Mouse (Mus musculus) neutrophil, adult 83 days (primary cell): ENCODE results near the gene Tnfrsf13b. TPM values are rescaled to one million over a fixed set of nuclear protein-coding genes. Genes with fewer than 3 reads are reported as not detected.

Source experiments
- total RNA-seq, 2 experiments: library from RNA; stranded (reverse); gene quantifications; one replicate each; pipeline ENCODE4 v1.2.4; 2023

Tnfrsf13b gene
- 10 to 100 TPM; 29.8 to 30.2 TPM for total RNA-seq

DNA sequence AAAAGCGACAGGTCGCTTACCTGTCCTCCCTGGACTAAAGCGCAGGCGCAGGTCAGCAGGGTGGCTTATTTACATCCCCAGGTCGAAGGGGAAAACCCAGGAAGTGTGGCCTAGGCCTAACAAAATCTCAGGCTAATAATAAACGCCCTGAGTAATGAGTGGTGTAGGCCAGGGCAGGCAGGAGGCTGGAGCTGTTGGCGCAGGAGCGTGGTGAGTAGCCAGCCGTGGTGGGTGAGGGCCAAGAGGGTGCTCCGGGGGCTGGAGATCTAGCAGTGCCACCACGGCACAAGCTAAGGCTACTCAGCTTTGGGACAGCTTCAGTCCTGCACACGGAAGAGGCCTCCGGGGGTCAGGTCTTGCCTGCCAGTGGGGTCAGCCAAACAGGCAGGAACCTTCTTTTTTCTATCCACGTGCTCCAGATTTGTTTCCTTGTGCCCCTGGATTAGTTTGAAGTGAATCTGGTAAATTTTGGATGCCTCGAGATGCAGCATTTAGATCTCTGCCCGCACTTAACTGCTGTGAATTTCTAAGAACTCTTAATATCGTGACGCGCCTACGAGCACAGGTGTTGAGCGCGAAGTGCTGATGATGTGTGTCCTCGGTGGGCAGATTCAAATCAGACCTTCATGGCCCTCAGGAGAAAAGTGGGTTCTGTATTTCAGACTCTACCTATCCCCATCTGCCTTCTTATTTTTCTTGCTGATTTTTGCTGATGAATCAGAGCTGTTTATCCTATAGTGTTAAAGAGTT is at the start of gene Tnfrsf13b:
Gene Tnfrsf13b, plus strand, starts transcription at position 150 of the 750 bp plus-strand sequence.

DNA sequence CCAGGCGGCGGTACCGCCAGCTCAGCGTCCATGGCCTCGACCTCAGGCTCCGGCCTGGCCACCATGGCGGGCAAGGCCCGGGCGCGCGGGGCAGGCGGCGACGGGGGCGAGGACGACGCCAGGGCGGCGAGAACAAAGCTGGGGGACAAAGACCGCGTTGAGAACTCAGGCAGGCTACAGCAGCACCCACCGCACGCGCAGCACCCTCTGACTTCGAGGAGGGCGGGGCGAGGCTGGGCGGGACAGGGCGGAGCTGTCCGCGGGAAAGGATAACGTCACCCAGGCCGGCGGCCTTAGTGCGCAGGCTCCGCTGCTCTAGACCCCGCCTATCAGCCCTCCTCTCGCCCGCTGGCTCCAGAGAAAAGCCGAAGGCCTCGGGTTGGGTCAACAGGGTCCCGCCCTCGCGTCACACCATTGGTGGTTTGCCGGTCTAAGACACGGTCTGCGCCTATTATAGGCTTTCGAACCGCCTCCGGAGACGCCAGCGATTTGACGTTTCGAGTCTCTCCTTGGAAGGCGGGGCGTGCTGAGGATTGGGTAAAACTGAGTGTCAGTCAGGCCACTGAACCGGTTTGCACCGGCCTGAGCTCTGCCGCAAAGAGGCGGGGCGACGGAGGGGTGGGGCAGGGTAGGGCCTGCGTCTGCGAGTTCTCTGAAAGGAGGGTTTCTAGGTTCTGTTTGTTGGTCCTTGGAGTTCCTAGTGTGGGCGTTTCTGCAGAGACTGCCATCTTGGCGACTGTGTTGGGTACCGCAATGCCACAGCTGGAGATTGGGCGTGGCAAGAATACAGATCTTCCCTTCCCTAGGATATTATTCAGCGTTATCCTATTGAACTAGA is 48.5 kb downstream of the Tnfrsf13b start, which contains the start of gene Usp22:
Gene Usp22, minus strand, starts transcription at position 235 of the 838 bp plus-strand sequence.

Other genes starting within 250 kb of the Tnfrsf13b start
- 10 to 100 TPM; 12.6 to 13.0 TPM for gene Tmem11, start 247.5 kb upstream of the Tnfrsf13b start, total RNA-seq
- gene Natd1, start 212.0 kb upstream of the Tnfrsf13b start, total RNA-seq: 10 to 100 TPM in 1 of 2 experiments, 1 to 10 TPM in 1; 8.3 to 12.0 TPM
- 10 to 100 TPM; 81.6 to 90.0 TPM for gene Map2k3, start 194.7 kb upstream of the Tnfrsf13b start, total RNA-seq
- gene Kcnj12, start 104.2 kb upstream of the Tnfrsf13b start, total RNA-seq: not detected
- gene Usp22, start 48.3 kb downstream of the Tnfrsf13b start, total RNA-seq: 10 to 100 TPM; 52.5 to 68.2 TPM
- not detected for gene Aldh3a1, start 80.8 kb downstream of the Tnfrsf13b start, total RNA-seq
- gene Aldh3a2, start 140.7 kb downstream of the Tnfrsf13b start, total RNA-seq: 10 to 100 TPM; 63.1 to 79.1 TPM
- gene Slc47a2, start 216.1 kb downstream of the Tnfrsf13b start, total RNA-seq: not detected